Mouse (Mus musculus) small intestine, adult 2 months (tissue): ENCODE data around the gene Traf4. TPM values are rescaled to one million over a fixed set of nuclear protein-coding genes. Genes with fewer than 3 reads are reported as not detected.
A peak's percentile ranks its signal among the peaks of the same experiment; 100 is the strongest.

ENCODE experiments used
- H3K27ac ChIP-seq: fragments of 200-500 bp; 2 replicates; pipeline ENCODE4 v1.5.1; 2012; ENCODE audit warnings: low read depth, low read length, control low read depth, inconsistent platforms; ENCODE audit not compliant: insufficient read depth
- H3K27me3 ChIP-seq: fragments of 200-500 bp; 2 replicates; pipeline ENCODE4 v1.6.1; 2012; ENCODE audit warnings: mild to moderate bottlenecking, moderate library complexity, low read length, inconsistent platforms; ENCODE audit not compliant: control insufficient read depth, insufficient read depth
- H3K36me3 ChIP-seq: fragments of 200-500 bp; 2 replicates; pipeline ENCODE4 v1.6.1; 2012; ENCODE audit warnings: mild to moderate bottlenecking, low read length, control low read depth, inconsistent platforms; ENCODE audit not compliant: control insufficient read depth, insufficient read depth
- H3K4me1 ChIP-seq: fragments of 200-500 bp; 2 replicates; pipeline ENCODE4 v1.6.1; 2012; ENCODE audit warnings: low read length, inconsistent platforms, mixed read lengths; ENCODE audit not compliant: control insufficient read depth, insufficient read depth, insufficient read length
- H3K4me3 ChIP-seq: fragments of 200-500 bp; 2 replicates; pipeline ENCODE4 v1.5.1; 2012; ENCODE audit warnings: low read depth, mild to moderate bottlenecking, control low read depth, inconsistent platforms, low read length, moderate library complexity
- CTCF ChIP-seq: fragments of 200-500 bp; IDR thresholded peaks from 2 replicates; pipeline ENCODE4 v1.5.1; 2012; ENCODE audit warnings: low read depth, mild to moderate bottlenecking, control low read depth, inconsistent platforms, low read length, moderate library complexity, mixed read lengths; ENCODE audit not compliant: insufficient replicate concordance, insufficient read length; ENCODE audit errors: extremely low read depth
- POLR2A ChIP-seq: fragments of 200-500 bp; IDR thresholded peaks from 2 replicates; pipeline ENCODE4 v1.6.1; 2012; ENCODE audit warnings: low read depth, mild to moderate bottlenecking, control low read depth, inconsistent platforms, low read length, moderate library complexity
- WGBS: fragments of 180-500 bp; shearing (Covaris S2); methylation state at CpG from one replicate; pipeline ENCODE4 v1.1.7; 2018; 5-methylcytosine and 5-hydroxymethylcytosine counted together
- polyA plus RNA-seq: library from polyadenylated mRNA; depleted of rRNA; stranded (reverse); fragments of >200 nt; gene quantifications from 2 replicates; pipeline ENCODE4 v1.2.3, GENCODE M21; 2012

Traf4 gene
- polyA plus RNA-seq, 1 experiment: 99.5 TPM

DNA sequence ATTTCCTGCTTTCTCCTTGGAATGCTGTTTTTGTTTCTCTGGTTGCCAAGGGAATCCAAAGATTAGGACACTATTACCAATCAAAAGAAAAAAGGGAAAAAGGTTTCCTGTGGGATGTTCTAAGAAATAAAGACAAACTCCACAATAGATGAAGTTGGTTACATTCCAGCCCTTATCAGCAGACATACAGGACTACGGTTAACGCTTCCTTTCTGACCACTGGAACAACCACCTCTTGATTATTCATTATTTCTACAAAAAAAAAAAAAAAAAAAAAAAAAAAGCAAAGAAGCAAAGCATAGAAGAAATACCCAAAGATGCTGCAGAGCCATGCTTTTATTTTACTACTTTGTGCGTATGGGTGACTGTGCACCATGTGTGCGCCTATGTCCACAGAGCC, 42.6 kb downstream of the Traf4 start:
- WGBS: 85% methylated on average over 4 of the region's 4 CpGs
- no peak for TF ChIP-seq CTCF
- TF ChIP-seq POLR2A: no peak
- Histone ChIP-seq H3K4me1 (peaks cover 9% of the 10 kb centered on the region), H3K27ac (no peak overlapping the region), H3K4me3 (no peak overlapping the region), H3K36me3 (no peaks in the 10 kb centered on the region), H3K27me3 (no peaks in the 10 kb centered on the region)

DNA sequence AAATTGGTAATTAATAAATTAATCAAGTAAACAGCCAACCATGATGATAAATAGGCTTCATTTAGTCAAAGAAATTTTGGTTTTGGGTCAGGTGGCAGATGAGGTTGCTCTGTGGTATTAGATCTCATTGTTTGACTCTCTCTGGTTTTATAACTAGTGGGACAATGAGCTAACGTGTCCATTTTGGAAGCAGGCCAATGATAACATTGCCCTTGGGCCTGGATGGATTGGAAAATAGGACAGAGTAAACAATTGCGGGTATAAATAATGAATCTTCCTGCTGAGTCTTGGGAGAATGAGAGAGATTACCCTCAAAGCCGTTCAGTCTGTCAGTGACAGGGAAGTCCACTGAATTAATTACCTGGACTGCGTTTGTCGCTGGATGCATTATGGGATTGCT, 44.2 kb downstream of the Traf4 start:
- Histone ChIP-seq H3K27ac (no peak overlapping the region), H3K27me3 (no peaks in the 10 kb centered on the region)
- 20% methylated on average over 5 of the region's 5 CpGs for WGBS

DNA sequence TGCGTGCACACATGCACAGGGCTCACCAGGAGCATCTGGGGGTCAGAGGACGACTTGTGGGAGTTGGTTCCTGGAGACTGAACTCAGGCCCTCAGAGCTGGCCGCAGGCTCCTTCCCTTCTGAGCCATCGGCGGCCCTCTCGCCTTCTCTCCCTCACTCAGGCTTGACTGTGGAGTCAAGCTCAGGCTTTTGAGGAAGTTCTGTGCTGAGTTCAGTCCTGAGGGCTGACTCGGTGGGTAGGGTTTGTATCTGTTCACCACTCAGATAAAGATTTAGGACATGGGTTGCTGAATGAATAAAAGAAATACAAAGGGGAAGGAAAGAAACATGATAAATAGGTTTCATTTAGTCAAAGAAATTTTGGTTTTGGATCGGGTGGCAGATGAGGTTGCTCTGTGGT, 45.5 kb downstream of the Traf4 start:
- no peak for TF ChIP-seq POLR2A
- no peak for TF ChIP-seq CTCF
- Histone ChIP-seq H3K27me3 (no peaks in the 10 kb centered on the region), H3K4me1 (no peaks in the 10 kb centered on the region; the same call in 1 of the 2 replicates), H3K4me3 (no peak overlapping the region), H3K27ac (no peak overlapping the region), H3K36me3 (no peaks in the 10 kb centered on the region)
- 66% methylated on average over 8 of the region's 8 CpGs for WGBS

More for the DNA sequence above, 44.2 kb downstream of the Traf4 start:
- Histone ChIP-seq H3K36me3 (no peaks in the 10 kb centered on the region), H3K4me3 (no peak overlapping the region), H3K4me1 (peaks cover under 1% of the 10 kb centered on the region)
- TF ChIP-seq CTCF: no peak
- TF ChIP-seq POLR2A: no peak

DNA sequence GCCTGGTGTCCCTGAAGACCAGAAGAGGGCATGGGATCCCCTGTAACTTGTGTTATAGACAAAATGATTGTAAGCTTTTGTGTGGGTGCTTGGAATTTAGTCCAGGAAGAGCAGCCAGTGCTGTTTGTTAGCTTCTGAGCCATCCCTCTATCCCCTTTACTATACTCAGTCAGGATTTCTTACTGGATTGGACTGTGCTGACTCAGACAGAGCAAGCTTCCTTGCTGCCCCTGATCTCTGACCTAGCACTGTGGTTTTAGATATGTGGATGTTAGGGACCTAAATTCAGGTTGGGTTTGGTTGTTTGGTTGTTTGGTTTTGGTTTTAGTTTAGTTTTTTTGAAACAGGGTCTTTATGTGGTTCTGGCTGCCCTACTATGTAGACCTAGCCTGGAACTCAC, 46.9 kb downstream of the Traf4 start:
- Histone ChIP-seq H3K27ac (no peak overlapping the region), H3K27me3 (no peaks in the 10 kb centered on the region), H3K36me3 (no peaks in the 10 kb centered on the region), H3K4me1 (no peaks in the 10 kb centered on the region; the same call in none of the 2 replicates), H3K4me3 (no peak overlapping the region)
- TF ChIP-seq POLR2A (no peak), CTCF (no peak)

DNA sequence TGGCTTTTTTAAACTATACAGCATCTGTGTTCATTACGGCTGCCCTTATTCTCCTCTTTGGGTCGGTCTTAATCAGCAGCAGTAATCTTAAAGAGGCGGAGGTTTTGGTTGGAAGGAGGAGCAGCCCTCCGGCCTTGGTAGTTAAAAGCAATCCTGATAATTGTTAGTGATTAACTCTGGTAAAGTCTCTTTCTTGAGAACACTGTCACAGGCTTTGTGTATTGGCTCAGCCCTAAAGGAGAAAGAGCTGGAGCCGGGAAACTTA, 49.3 kb downstream of the Traf4 start:
- 21% methylated on average over 5 of the region's 5 CpGs for WGBS
- Histone ChIP-seq H3K4me1 (no peaks in the 10 kb centered on the region; the same call in none of the 2 replicates), H3K27ac (no peak overlapping the region), H3K27me3 (no peaks in the 10 kb centered on the region), H3K4me3 (no peak overlapping the region), H3K36me3 (no peaks in the 10 kb centered on the region)
- TF ChIP-seq CTCF (no peak), POLR2A (no peak)

DNA sequence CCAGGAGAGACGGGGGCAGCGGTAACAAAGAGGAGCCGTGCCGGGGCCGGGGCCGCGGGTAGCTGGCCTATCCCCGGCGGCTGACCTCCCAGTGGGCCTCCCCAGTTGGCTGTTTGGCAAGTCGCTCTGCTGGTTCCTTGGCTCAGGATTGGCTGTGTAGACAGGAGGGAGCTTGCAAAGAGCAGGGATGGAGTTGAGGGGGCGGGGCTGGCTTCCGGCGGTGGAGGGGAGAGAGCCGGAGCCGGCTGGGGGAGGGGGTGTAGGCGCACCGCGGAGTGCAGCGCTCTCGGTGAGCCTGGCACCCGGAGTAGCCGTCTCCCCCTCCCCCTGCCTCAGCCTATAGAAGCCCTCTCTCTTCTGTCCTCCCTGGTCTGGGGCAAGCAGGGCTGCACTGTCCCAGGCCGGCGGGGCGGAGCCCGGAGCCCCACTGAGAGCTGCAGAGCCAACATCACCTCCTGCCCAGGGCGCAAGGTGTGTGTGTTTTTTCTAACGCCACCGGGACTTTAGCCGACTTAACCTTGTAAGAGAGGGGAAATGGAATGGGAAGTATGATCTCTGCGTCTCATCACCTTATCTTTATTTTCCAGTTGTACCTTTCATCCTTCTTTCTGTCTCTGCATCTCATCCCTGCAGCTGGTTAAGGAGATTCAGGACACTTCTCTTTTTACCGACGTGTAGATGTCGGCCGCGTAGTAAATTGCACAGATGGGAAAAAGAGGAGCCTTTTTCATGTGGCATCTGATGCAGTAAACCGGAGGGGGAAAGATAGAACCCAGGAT, 49.8 kb downstream of the Traf4 start:
- under 1% methylated on average over 37 of the region's 37 CpGs for WGBS
- H3K27ac ChIP-seq: peak overlapping the region; percentile 4; the same call in 1 of the 2 replicates
- no peaks in the 10 kb centered on the region for H3K36me3 ChIP-seq
- no peaks in the 10 kb centered on the region for H3K27me3 ChIP-seq
- H3K4me1 ChIP-seq: no peaks in the 10 kb centered on the region; the same call in none of the 2 replicates
- peak overlapping the region; percentile 95 for H3K4me3 ChIP-seq
- no peak for TF ChIP-seq POLR2A
- TF ChIP-seq CTCF: no peak

DNA sequence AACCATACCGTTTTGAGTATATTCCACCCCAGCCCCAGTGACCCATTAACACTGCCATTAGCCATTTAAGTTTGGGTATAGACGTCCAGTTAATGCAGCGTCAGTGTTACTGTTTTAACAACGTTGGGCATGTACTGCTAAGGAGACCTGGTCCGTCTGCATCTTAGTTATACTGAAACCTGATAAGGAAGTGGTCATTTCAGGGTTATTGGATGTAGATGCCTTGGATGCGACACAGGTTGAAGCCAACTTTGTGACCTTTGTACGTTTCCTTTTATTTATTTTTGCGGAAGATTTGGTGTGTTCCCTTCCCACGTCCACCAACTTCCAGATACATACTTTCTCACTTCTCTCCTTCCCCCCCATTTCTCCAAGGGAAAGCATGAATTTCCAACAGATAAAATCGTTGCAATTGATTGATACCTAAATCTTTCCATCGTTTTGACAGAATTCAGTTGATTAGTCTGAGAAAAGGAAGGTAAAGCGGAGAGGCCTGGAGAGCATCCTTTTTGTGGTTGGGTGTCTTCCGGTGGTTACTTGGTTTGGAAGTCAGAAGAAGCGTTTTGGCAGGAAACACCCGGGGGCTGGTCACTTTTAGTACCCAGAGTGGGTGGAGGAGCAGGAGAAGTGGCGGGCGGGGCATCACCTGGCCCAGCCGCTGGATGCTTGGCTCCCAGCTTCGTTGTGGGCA, 50.6 kb downstream of the Traf4 start:
- WGBS: 8% methylated on average over 19 of the region's 19 CpGs
- Histone ChIP-seq H3K27me3 (no peaks in the 10 kb centered on the region), H3K36me3 (no peaks in the 10 kb centered on the region), H3K27ac (no peak overlapping the region), H3K4me3 (peak overlapping the region; percentile 95), H3K4me1 (no peaks in the 10 kb centered on the region; the same call in none of the 2 replicates)
- TF ChIP-seq POLR2A (no peak), CTCF (no peak)
